Mouse (Mus musculus): ENCODE results near the gene Gpa33. TPM values are rescaled to one million over a fixed set of nuclear protein-coding genes. Genes with fewer than 3 reads are reported as not detected.

Gpa33 gene
- polyA plus RNA-seq, 1 experiment from 2014 or later, result 0.15 TPM

- no peak overlapping the region for H3K4me2 ChIP-seq
- H3K9ac ChIP-seq, result no peak overlapping the region
- WGBS, result 86% methylated on average over 10 of the region's 10 CpGs
- H3K36me3 ChIP-seq, result no peaks in the 10 kb centered on the region
- no peak overlapping the region for H3K4me3 ChIP-seq
- H3K27me3 ChIP-seq, result peaks cover 19% of the 10 kb centered on the region
- H3K4me1 ChIP-seq, result peaks cover 4% of the 10 kb centered on the region
- no peaks in the 10 kb centered on the region for H3K9me3 ChIP-seq
- no peak for ATAC-seq (ENCODE audit: insufficient number of reproducible peaks, insufficient read depth, low FRiP score, low TSS enrichment, low read depth)
- H3K27ac ChIP-seq, result no peak overlapping the region
Observed at GRCm38 (mm10) chr1:166152034-166152433, 22.0 kb downstream of the Gpa33 start.

- H3K9ac ChIP-seq, result no peak overlapping the region
- WGBS, result 12% methylated on average over 18 of the region's 18 CpGs
- H3K4me2 ChIP-seq, result 0 out of 2 replicates have a peak overlapping the region, but pooled peaks have one; percentile 11
- H3K4me3 ChIP-seq, result no peak overlapping the region
- peaks cover 4% of the 10 kb centered on the region for H3K4me1 ChIP-seq
- H3K9me3 ChIP-seq, result no peaks in the 10 kb centered on the region
- peaks cover 31% of the 10 kb centered on the region for H3K27me3 ChIP-seq
- ATAC-seq (ENCODE audit: insufficient number of reproducible peaks, insufficient read depth, low FRiP score, low TSS enrichment, low read depth), result 0 out of 2 replicates have a peak, but pooled peaks have one; percentile 33
- H3K27ac ChIP-seq, result no peak overlapping the region
- H3K36me3 ChIP-seq, result no peaks in the 10 kb centered on the region
Observed at GRCm38 (mm10) chr1:166153351-166154120, 23.5 kb downstream of the Gpa33 start.

- H3K9me3 ChIP-seq, result no peaks in the 10 kb centered on the region
- H3K27ac ChIP-seq, result no peak overlapping the region
- WGBS, result 16% methylated on average over 29 of the region's 29 CpGs
- H3K27me3 ChIP-seq, result peaks cover 39% of the 10 kb centered on the region
- peaks cover 4% of the 10 kb centered on the region for H3K4me1 ChIP-seq
- peak overlapping the region; percentile 9; the same call in 1 of the 2 replicates for H3K4me3 ChIP-seq
- no peaks in the 10 kb centered on the region for H3K36me3 ChIP-seq
- no peak for ATAC-seq (ENCODE audit: insufficient number of reproducible peaks, insufficient read depth, low FRiP score, low TSS enrichment, low read depth)
- peak overlapping the region; percentile 51 for H3K4me2 ChIP-seq
- no peak overlapping the region for H3K9ac ChIP-seq
Observed at GRCm38 (mm10) chr1:166154162-166155112, 24.4 kb downstream of the Gpa33 start.

- H3K27me3 ChIP-seq, result peaks cover 45% of the 10 kb centered on the region
- no peak for ATAC-seq (ENCODE audit: insufficient number of reproducible peaks, insufficient read depth, low FRiP score, low TSS enrichment, low read depth)
- no peak overlapping the region for H3K4me2 ChIP-seq
- H3K27ac ChIP-seq, result no peak overlapping the region
- no peak overlapping the region for H3K4me3 ChIP-seq
- no peaks in the 10 kb centered on the region for H3K36me3 ChIP-seq
- H3K4me1 ChIP-seq, result peaks cover 4% of the 10 kb centered on the region
- no peaks in the 10 kb centered on the region for H3K9me3 ChIP-seq
- 57% methylated on average over 10 of the region's 10 CpGs for WGBS
- no peak overlapping the region for H3K9ac ChIP-seq
Observed at GRCm38 (mm10) chr1:166155113-166155494, 25.1 kb downstream of the Gpa33 start.

GRCm38 (mm10) chr1:166157712-166158111 lies 27.7 kb downstream of the Gpa33 start:
- Histone ChIP-seq H3K27me3 (peaks cover 53% of the 10 kb centered on the region), H3K4me1 (peaks cover 9% of the 10 kb centered on the region), H3K4me2 (no peak overlapping the region), H3K9ac (no peak overlapping the region), H3K36me3 (no peaks in the 10 kb centered on the region), H3K4me3 (no peak overlapping the region), H3K27ac (no peak overlapping the region), H3K9me3 (no peaks in the 10 kb centered on the region)
- WGBS, result 81% methylated on average over 12 of the region's 12 CpGs
- ATAC-seq (ENCODE audit: insufficient number of reproducible peaks, insufficient read depth, low FRiP score, low TSS enrichment, low read depth), result no peak

GRCm38 (mm10) chr1:166158664-166159063 lies 28.6 kb downstream of the Gpa33 start:
- Histone ChIP-seq H3K4me3 (no peak overlapping the region), H3K4me2 (no peak overlapping the region), H3K9me3 (no peaks in the 10 kb centered on the region), H3K27me3 (peaks cover 53% of the 10 kb centered on the region), H3K27ac (no peak overlapping the region), H3K9ac (no peak overlapping the region), H3K36me3 (no peaks in the 10 kb centered on the region), H3K4me1 (peaks cover 9% of the 10 kb centered on the region)
- WGBS, result 63% methylated on average over 9 of the region's 9 CpGs
- ATAC-seq (ENCODE audit: insufficient number of reproducible peaks, insufficient read depth, low FRiP score, low TSS enrichment, low read depth), result no peak

- Histone ChIP-seq H3K9me3 (no peaks in the 10 kb centered on the region), H3K4me1 (0 out of 2 replicates have a peak, but pooled peaks cover 5% of the 10 kb centered on the region), H3K4me3 (peak overlapping the region; percentile 14; the same call in 1 of the 2 replicates), H3K4me2 (peak overlapping the region; percentile 51), H3K9ac (no peak overlapping the region), H3K27me3 (peaks cover 49% of the 10 kb centered on the region), H3K36me3 (no peaks in the 10 kb centered on the region), H3K27ac (no peak overlapping the region)
- ATAC-seq (ENCODE audit: insufficient number of reproducible peaks, insufficient read depth, low FRiP score, low TSS enrichment, low read depth), result no peak
- 42% methylated on average over 5 of the region's 5 CpGs for WGBS
Observed at GRCm38 (mm10) chr1:166160111-166160510, 30.1 kb downstream of the Gpa33 start.

- Histone ChIP-seq H3K4me3 (peak overlapping the region; percentile 14; the same call in 1 of the 2 replicates), H3K4me2 (peak overlapping the region; percentile 51), H3K36me3 (no peaks in the 10 kb centered on the region), H3K27me3 (peaks cover 42% of the 10 kb centered on the region), H3K9me3 (no peaks in the 10 kb centered on the region), H3K4me1 (0 out of 2 replicates have a peak, but pooled peaks cover 5% of the 10 kb centered on the region), H3K9ac (no peak overlapping the region), H3K27ac (no peak overlapping the region)
- no peak for ATAC-seq (ENCODE audit: insufficient number of reproducible peaks, insufficient read depth, low FRiP score, low TSS enrichment, low read depth)
- WGBS, result 15% methylated on average over 24 of the region's 24 CpGs
Observed at GRCm38 (mm10) chr1:166160569-166161445, 30.8 kb downstream of the Gpa33 start.

- ATAC-seq (ENCODE audit: insufficient number of reproducible peaks, insufficient read depth, low FRiP score, low TSS enrichment, low read depth), result no peak
Observed at GRCm38 (mm10) chr1:166164580-166164979, 34.5 kb downstream of the Gpa33 start.

GRCm38 (mm10) chr1:166165159-166165558 lies 35.1 kb downstream of the Gpa33 start:
- H3K27ac ChIP-seq, result no peak overlapping the region
- no peaks in the 10 kb centered on the region for H3K9me3 ChIP-seq
- WGBS, result 82% methylated on average over 9 of the region's 9 CpGs
- H3K9ac ChIP-seq, result no peak overlapping the region
- H3K27me3 ChIP-seq, result peaks cover 12% of the 10 kb centered on the region; the same call in 1 of the 2 replicates
- 0 out of 2 replicates have a peak, but pooled peaks cover 4% of the 10 kb centered on the region for H3K4me1 ChIP-seq
- no peak for ATAC-seq (ENCODE audit: insufficient number of reproducible peaks, insufficient read depth, low FRiP score, low TSS enrichment, low read depth)
- no peak overlapping the region for H3K4me3 ChIP-seq
- H3K36me3 ChIP-seq, result no peaks in the 10 kb centered on the region
- H3K4me2 ChIP-seq, result no peak overlapping the region

More at GRCm38 (mm10) chr1:166164580-166164979, 34.5 kb downstream of the Gpa33 start:
- Histone ChIP-seq H3K4me2 (no peak overlapping the region), H3K4me3 (no peak overlapping the region), H3K36me3 (no peaks in the 10 kb centered on the region), H3K4me1 (0 out of 2 replicates have a peak, but pooled peaks cover 5% of the 10 kb centered on the region), H3K27ac (no peak overlapping the region), H3K27me3 (peaks cover 18% of the 10 kb centered on the region), H3K9ac (no peak overlapping the region), H3K9me3 (no peaks in the 10 kb centered on the region)
- WGBS, result 92% methylated on average over 14 of the region's 14 CpGs

Data from embryonic facial prominence, embryonic 13.5 days (tissue).